In the genomic region with DNA sequence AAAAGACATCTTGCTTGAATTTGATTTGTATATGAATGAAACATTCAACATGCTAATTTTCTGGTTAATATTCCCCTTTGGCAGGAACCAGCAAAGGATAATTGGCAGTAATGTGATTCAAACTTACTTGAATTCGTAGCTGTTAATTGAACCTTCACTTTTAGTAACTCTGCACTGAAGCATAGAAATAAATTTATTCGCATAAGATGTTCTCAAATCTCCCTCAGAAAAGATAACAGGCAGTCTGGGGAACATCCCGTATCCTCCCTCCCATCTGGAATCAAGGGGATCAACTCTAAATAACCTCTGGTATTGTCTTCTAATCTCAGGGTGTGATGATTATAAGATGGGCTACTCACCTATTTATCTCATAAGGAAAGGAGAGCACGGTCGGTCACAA, we compare ENCODE assay signal across 25 mouse cellular contexts.
"Had no signal": no experiment of that assay in that cellular context is flagged by ENCODE, and none has a peak within 500 bp of the region (broad histone marks: within the 10 kb centered on the region; RNA-seq: fewer than 3 reads in every experiment).

No protein-coding gene starts in this region.

- H3K4me3 ChIP-seq: heart, adult 2 months; heart, embryonic 13.5 days; heart, embryonic 15.5 days; intestine, embryonic 15.5 days; layer of hippocampus, adult 2 months; limb, embryonic 13.5 days; limb, embryonic 15.5 days; liver, embryonic 12.5 days had no signal

- DNase-seq: gastrocnemius, postnatal 14 days; gastrocnemius, postnatal 36 days; heart, adult 11 months; heart, adult 2 months; heart, postnatal 14 days; heart, postnatal 36 days; kidney, adult 18-20 months; kidney, adult 8-10 months; kidney, postnatal 10 days; kidney, postnatal 25 days; kidney, postnatal 4 days; left cerebral cortex, postnatal 4 days had no signal

- H3K9me3 ChIP-seq: heart, embryonic 13.5 days; heart, embryonic 15.5 days; intestine, embryonic 15.5 days; limb, embryonic 13.5 days; limb, embryonic 15.5 days; liver, embryonic 12.5 days had no signal

- H3K36me3 ChIP-seq: heart, embryonic 13.5 days; heart, embryonic 15.5 days; intestine, embryonic 15.5 days; limb, embryonic 13.5 days; limb, embryonic 15.5 days; liver, embryonic 12.5 days had no signal

- H3K4me2 ChIP-seq: heart, embryonic 11.5 days; heart, embryonic 13.5 days; heart, embryonic 15.5 days; hindbrain, embryonic 14.5 days; intestine, embryonic 15.5 days; limb, embryonic 13.5 days; limb, embryonic 15.5 days; liver, embryonic 12.5 days had no signal

- H3K27me3 ChIP-seq: heart, embryonic 13.5 days; heart, embryonic 15.5 days; intestine, embryonic 15.5 days; limb, embryonic 13.5 days; limb, embryonic 15.5 days; liver, embryonic 12.5 days had no signal

- H3K4me1 ChIP-seq: heart, embryonic 13.5 days; heart, embryonic 15.5 days; intestine, embryonic 15.5 days; limb, embryonic 13.5 days; limb, embryonic 15.5 days; liver, embryonic 12.5 days had no signal

- H3K27ac ChIP-seq: heart, adult 2 months; heart, embryonic 13.5 days; heart, embryonic 15.5 days; hindbrain, embryonic 14.5 days; intestine, embryonic 15.5 days; layer of hippocampus, adult 2 months; limb, embryonic 13.5 days; limb, embryonic 15.5 days; liver, embryonic 12.5 days; liver, embryonic 14.5 days had no signal

- ATAC-seq: hindbrain, embryonic 16.5 days; inflammation-experienced regulatory T-cells, adult 6 months; intestine, embryonic 15.5 days; intestine, postnatal 0 days; liver, embryonic 12.5 days had no signal

- H3K9ac ChIP-seq: heart, embryonic 13.5 days; heart, embryonic 15.5 days; hindbrain, embryonic 14.5 days; intestine, embryonic 15.5 days; limb, embryonic 13.5 days; limb, embryonic 15.5 days; liver, embryonic 12.5 days; liver, embryonic 14.5 days had no signal
